Mouse (Mus musculus) c-Kit-positive CD71-negative TER-119-negative erythroid progenitor cells, embryonic 14.5 days (primary cell): ENCODE results near the gene Limk1.
A peak's percentile ranks its signal among the peaks of the same experiment; 100 is the strongest.

Experiments used
- DNase-seq: peaks from one replicate; pipeline ENCODE4 v3.0.0-alpha.2; 2013; ENCODE audit warnings: low read depth

The Limk1 gene

GRCm38 (mm10) chr5:134688086-134688717 is at the start of gene Limk1:
Gene Limk1, minus strand, starts transcription at chr5:134688598.
- DNase-seq = no peak

GRCm38 (mm10) chr5:134734920-134735319 is 46.5 kb upstream of the Limk1 start:
- DNase-seq = no peak

GRCm38 (mm10) chr5:134734072-134734471 is 45.7 kb upstream of the Limk1 start:
- DNase-seq = no peak

GRCm38 (mm10) chr5:134733241-134733640 is 44.8 kb upstream of the Limk1 start:
- no peak for DNase-seq

- DNase-seq = no peak
These were observed 40.7 kb upstream of the Limk1 start for GRCm38 (mm10) chr5:134729124-134729523.

GRCm38 (mm10) chr5:134728535-134728934 is 40.1 kb upstream of the Limk1 start:
- no peak for DNase-seq

GRCm38 (mm10) chr5:134727001-134727639 is 38.7 kb upstream of the Limk1 start:
- DNase-seq = no peak

- DNase-seq = no peak
These were observed 36.9 kb upstream of the Limk1 start for GRCm38 (mm10) chr5:134725299-134725698.

GRCm38 (mm10) chr5:134720058-134720457 is 31.7 kb upstream of the Limk1 start:
- no peak for DNase-seq

GRCm38 (mm10) chr5:134711076-134711475 is 22.7 kb upstream of the Limk1 start:
- DNase-seq = no peak

- DNase-seq = no peak
These were observed 20.9 kb upstream of the Limk1 start for GRCm38 (mm10) chr5:134709275-134709674.

- DNase-seq = peak; percentile 69
These were observed 15.8 kb upstream of the Limk1 start for GRCm38 (mm10) chr5:134704157-134704556.

- DNase-seq = no peak
These were observed 7.1 kb upstream of the Limk1 start for GRCm38 (mm10) chr5:134695539-134695938.

GRCm38 (mm10) chr5:134695082-134695481 is 6.7 kb upstream of the Limk1 start:
- no peak for DNase-seq

GRCm38 (mm10) chr5:134692704-134693103 is 4.3 kb upstream of the Limk1 start:
- DNase-seq = no peak

GRCm38 (mm10) chr5:134688718-134689284 is 403 bp upstream of the Limk1 start:
- peak; percentile 99 for DNase-seq

GRCm38 (mm10) chr5:134687187-134687586 is 1.2 kb downstream of the Limk1 start:
- DNase-seq = no peak

GRCm38 (mm10) chr5:134686541-134686940 is 1.9 kb downstream of the Limk1 start:
- DNase-seq = no peak

- no peak for DNase-seq
These were observed 4.0 kb downstream of the Limk1 start for GRCm38 (mm10) chr5:134684398-134684797.

- DNase-seq = no peak
These were observed 4.6 kb downstream of the Limk1 start for GRCm38 (mm10) chr5:134683813-134684212.

- DNase-seq = no peak
These were observed 8.2 kb downstream of the Limk1 start for GRCm38 (mm10) chr5:134680238-134680637.

GRCm38 (mm10) chr5:134678827-134679546 is 9.4 kb downstream of the Limk1 start:
- no peak for DNase-seq

- DNase-seq = peak; percentile 44
These were observed 10.4 kb downstream of the Limk1 start for GRCm38 (mm10) chr5:134678031-134678430.
